Mouse (Mus musculus) adrenal gland (tissue): ENCODE data around the gene Abca13.

Source experiments
- intact Hi-C: fragments of 180-260 bp; cut with DNase I; formaldehyde crosslinking; loops from one replicate; pipeline ENCODE4 v1.15.1; 2025

Gene Abca13

GRCm38 (mm10) chr11:9666648-9667255, 475.0 kb downstream of the Abca13 start:
- intact Hi-C loops, result no loop called here

DNA sequence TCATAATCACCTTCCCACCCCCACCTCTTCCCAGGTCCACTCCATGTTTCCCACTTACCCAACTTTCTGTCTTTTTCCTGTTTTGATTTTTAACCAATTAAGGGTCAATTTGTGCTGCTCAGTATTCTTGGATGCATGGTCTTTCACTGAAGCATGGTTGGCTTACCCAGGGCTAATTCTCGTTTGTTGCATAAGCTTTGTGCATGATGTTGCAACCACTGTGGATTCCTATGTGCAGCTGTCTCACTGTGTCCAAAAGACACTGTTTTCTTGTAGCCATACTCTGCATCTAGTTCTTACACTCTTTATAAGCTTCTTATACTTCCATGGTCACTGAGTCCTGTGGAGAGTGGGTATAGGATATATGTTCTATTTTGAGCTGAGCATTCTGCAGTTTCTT, 477.7 kb downstream of the Abca13 start:
- intact Hi-C loops, result no loop called here

GRCm38 (mm10) chr11:9684952-9685351, 493.2 kb downstream of the Abca13 start:
- intact Hi-C loops, result no loop called here

- intact Hi-C loops, result no loop called here
Observed at GRCm38 (mm10) chr11:9705190-9705589, 513.4 kb downstream of the Abca13 start.

- intact Hi-C loops, result no loop called here
Observed at GRCm38 (mm10) chr11:9727810-9728490, 536.2 kb downstream of the Abca13 start.

DNA sequence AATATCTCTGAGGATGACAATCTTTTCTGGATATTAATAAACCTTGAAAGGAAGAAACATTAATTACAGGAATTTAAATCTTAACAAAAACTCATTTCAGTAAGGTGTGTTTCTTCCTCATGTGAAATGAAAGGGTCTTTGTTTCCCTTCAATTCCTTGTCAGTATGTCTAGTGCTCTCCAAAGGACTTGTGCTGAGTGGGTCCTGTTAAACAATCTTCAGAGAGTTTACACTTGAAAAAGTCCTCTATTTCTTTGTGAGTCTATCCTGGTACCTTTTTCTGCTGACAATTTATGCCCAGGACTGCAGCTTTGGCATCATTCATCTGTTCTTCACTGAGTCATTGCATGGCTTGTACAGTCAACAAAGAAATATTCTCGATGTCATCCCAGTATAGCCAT, 539.6 kb downstream of the Abca13 start:
- intact Hi-C loops, result no loop called here
